Mouse (Mus musculus): Measurements from ENCODE around the gene Iars. TPM values are rescaled to one million over a fixed set of nuclear protein-coding genes. Genes with fewer than 3 reads are reported as not detected.

Iars gene
- polyA plus RNA-seq, 1 experiment, result 10.6 TPM

DNA sequence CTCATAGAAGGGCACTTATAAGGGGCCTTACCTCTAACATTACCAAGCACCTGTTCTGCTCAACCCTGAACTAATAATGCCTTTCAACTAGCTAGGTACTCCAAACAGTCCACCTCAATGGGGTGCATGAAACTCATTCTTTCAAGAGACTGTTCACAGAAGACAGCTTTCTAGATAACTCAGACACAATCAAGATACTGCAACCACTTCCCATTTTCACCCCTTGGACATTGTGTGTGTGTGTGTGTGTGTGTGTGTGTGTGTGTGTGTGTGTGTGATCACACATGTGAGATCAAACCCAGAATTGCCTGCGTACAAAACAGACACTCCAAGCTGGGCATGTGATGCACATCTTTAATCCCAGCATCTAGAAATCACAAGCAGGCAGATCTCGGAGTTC, 56.1 kb downstream of the Iars start:
- Histone ChIP-seq H3K27me3 (ENCODE audit: control insufficient read depth, insufficient read depth, low read length) (no peaks in the 10 kb centered on the region), H3K4me1 (ENCODE audit: control insufficient read depth, insufficient read depth, insufficient read length, low read length) (no peaks in the 10 kb centered on the region), H3K4me3 (ENCODE audit: low read depth, low read length) (no peak overlapping the region), H3K27ac (ENCODE audit: insufficient read depth, low read depth, low read length) (no peak overlapping the region), H3K36me3 (ENCODE audit: control insufficient read depth, insufficient read depth, low read length) (peaks cover 22% of the 10 kb centered on the region)
- TF ChIP-seq POLR2A (IDR thresholded peaks at IDR 0.05; ENCODE audit: low read depth, low read length) (no peak), CTCF (IDR thresholded peaks at IDR 0.05; ENCODE audit: extremely low read depth, insufficient read length, insufficient replicate concordance, low read depth, low read length) (no peak)
- 85% methylated on average over 2 of the region's 2 CpGs for whole genome bisulfite sequencing

DNA sequence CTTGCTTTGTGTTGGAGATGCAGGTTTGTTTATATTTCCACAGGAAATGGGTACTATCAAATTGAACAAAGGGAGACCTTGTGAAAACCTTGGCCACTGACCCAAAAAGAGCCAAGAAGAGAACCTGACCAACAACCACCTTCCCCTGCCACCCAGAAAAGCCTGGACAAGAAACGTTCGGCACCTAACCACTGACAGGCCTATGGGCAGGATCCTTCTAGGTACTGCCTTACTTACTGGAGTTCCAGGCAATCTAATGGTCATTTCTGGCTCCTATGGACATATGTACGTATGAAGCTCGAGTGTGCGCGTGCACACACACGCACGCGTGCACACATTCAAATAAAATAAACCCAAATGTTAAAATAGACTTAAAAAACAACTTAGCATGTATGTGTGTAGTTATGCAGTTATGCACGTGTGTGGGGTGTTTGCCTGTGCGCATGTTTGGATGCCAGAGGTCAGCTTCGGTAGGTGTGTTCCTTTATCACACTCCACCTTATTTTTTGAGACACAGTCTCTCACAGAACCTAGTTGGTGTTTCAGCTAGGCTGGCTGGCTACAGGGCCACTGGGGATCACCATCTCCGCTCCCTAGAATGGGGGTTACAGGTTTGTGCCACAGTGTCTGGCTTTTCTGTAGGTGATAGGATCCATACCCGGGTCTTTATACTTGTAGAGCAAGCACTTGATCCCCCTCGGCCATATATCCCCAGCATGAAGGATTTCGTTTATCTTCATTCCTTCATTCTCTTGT, 59.6 kb downstream of the Iars start:
- Histone ChIP-seq H3K4me1 (ENCODE audit: control insufficient read depth, insufficient read depth, insufficient read length, low read length) (no peaks in the 10 kb centered on the region), H3K4me3 (ENCODE audit: low read depth, low read length) (no peak overlapping the region), H3K36me3 (ENCODE audit: control insufficient read depth, insufficient read depth, low read length) (no peaks in the 10 kb centered on the region), H3K27ac (ENCODE audit: insufficient read depth, low read depth, low read length) (no peak overlapping the region), H3K27me3 (ENCODE audit: control insufficient read depth, insufficient read depth, low read length) (no peaks in the 10 kb centered on the region)
- 91% methylated on average over 16 of the region's 16 CpGs for WGBS
- TF ChIP-seq POLR2A (IDR thresholded peaks at IDR 0.05; ENCODE audit: low read depth, low read length), result no peak
- no peak for TF ChIP-seq CTCF (IDR thresholded peaks at IDR 0.05; ENCODE audit: extremely low read depth, insufficient read length, insufficient replicate concordance, low read depth, low read length)

GRCm38 (mm10) chr13:49756591-49756990, 74.7 kb downstream of the Iars start:
- H3K4me1 ChIP-seq (ENCODE audit: control insufficient read depth, insufficient read depth, insufficient read length, low read length), result no peaks in the 10 kb centered on the region
- no peak overlapping the region for H3K4me3 ChIP-seq (ENCODE audit: low read depth, low read length)
- no peak overlapping the region for H3K27ac ChIP-seq (ENCODE audit: insufficient read depth, low read depth, low read length)
- H3K36me3 ChIP-seq (ENCODE audit: control insufficient read depth, insufficient read depth, low read length), result no peaks in the 10 kb centered on the region
- no peak for TF ChIP-seq CTCF (IDR thresholded peaks at IDR 0.05; ENCODE audit: extremely low read depth, insufficient read length, insufficient replicate concordance, low read depth, low read length)
- TF ChIP-seq POLR2A (IDR thresholded peaks at IDR 0.05; ENCODE audit: low read depth, low read length), result no peak
- H3K27me3 ChIP-seq (ENCODE audit: control insufficient read depth, insufficient read depth, low read length), result no peaks in the 10 kb centered on the region
- 82% methylated on average over 9 of the region's 9 CpGs for WGBS

DNA sequence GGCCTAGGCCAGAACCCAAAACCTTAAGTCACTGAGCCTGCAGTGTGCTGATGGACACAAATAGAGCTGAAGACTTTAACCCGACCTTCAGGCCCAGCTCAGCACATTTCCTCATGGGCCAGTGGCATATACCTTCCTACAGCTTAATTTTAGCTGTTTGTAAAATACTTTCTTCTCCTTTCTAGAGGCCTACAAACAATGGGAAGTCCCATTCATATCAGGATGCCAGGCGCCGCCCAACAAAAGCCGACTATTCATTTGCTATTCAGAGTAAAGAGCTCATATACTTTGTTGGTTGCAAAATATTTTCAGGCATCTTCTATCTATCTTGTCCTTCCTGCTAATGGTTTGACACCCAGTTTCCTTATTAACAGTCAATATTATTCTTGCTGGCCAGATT, 76.1 kb downstream of the Iars start:
- 72% methylated on average over 4 of the region's 4 CpGs for WGBS
- TF ChIP-seq POLR2A (IDR thresholded peaks at IDR 0.05; ENCODE audit: low read depth, low read length) (no peak), CTCF (IDR thresholded peaks at IDR 0.05; ENCODE audit: extremely low read depth, insufficient read length, insufficient replicate concordance, low read depth, low read length) (no peak)
- no peaks in the 10 kb centered on the region for H3K36me3 ChIP-seq (ENCODE audit: control insufficient read depth, insufficient read depth, low read length)
- H3K4me1 ChIP-seq (ENCODE audit: control insufficient read depth, insufficient read depth, insufficient read length, low read length), result no peaks in the 10 kb centered on the region
- no peak overlapping the region for H3K27ac ChIP-seq (ENCODE audit: insufficient read depth, low read depth, low read length)
- no peak overlapping the region for H3K4me3 ChIP-seq (ENCODE audit: low read depth, low read length)
- no peaks in the 10 kb centered on the region for H3K27me3 ChIP-seq (ENCODE audit: control insufficient read depth, insufficient read depth, low read length)

GRCm38 (mm10) chr13:49760675-49761074, 78.8 kb downstream of the Iars start:
- no peaks in the 10 kb centered on the region for H3K36me3 ChIP-seq (ENCODE audit: control insufficient read depth, insufficient read depth, low read length)
- H3K27me3 ChIP-seq (ENCODE audit: control insufficient read depth, insufficient read depth, low read length), result no peaks in the 10 kb centered on the region
- no peak for TF ChIP-seq POLR2A (IDR thresholded peaks at IDR 0.05; ENCODE audit: low read depth, low read length)
- TF ChIP-seq CTCF (IDR thresholded peaks at IDR 0.05; ENCODE audit: extremely low read depth, insufficient read length, insufficient replicate concordance, low read depth, low read length), result no peak
- H3K4me1 ChIP-seq (ENCODE audit: control insufficient read depth, insufficient read depth, insufficient read length, low read length), result no peaks in the 10 kb centered on the region
- H3K4me3 ChIP-seq (ENCODE audit: low read depth, low read length), result no peak overlapping the region
- WGBS, result 16% methylated on average over 1 of the region's 1 CpGs
- H3K27ac ChIP-seq (ENCODE audit: insufficient read depth, low read depth, low read length), result no peak overlapping the region

DNA sequence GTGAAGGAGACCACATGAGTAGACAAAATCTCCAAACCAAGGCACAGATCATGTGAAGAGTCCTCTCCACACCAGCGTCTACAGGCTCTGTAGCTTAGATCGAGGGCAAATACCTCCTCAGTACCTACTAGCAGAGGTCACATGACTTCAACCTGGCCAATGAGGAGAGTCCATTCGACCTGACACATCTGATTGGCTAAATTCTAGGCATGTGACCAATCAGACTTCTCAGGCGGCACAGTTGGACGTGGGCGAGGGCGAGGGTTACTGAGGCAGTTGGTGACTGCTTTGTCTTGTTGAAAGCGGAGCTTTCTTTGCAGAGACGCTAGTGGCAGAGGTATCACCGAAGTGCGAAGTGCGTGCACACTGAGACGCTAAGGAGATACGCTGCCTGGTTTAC, 80.3 kb downstream of the Iars start:
- H3K4me3 ChIP-seq (ENCODE audit: low read depth, low read length), result no peak overlapping the region
- 87% methylated on average over 14 of the region's 14 CpGs for WGBS
- H3K27ac ChIP-seq (ENCODE audit: insufficient read depth, low read depth, low read length), result no peak overlapping the region
- no peak for TF ChIP-seq POLR2A (IDR thresholded peaks at IDR 0.05; ENCODE audit: low read depth, low read length)
- no peak for TF ChIP-seq CTCF (IDR thresholded peaks at IDR 0.05; ENCODE audit: extremely low read depth, insufficient read length, insufficient replicate concordance, low read depth, low read length)
- no peaks in the 10 kb centered on the region for H3K27me3 ChIP-seq (ENCODE audit: control insufficient read depth, insufficient read depth, low read length)
- no peaks in the 10 kb centered on the region for H3K4me1 ChIP-seq (ENCODE audit: control insufficient read depth, insufficient read depth, insufficient read length, low read length)
- no peaks in the 10 kb centered on the region for H3K36me3 ChIP-seq (ENCODE audit: control insufficient read depth, insufficient read depth, low read length)

DNA sequence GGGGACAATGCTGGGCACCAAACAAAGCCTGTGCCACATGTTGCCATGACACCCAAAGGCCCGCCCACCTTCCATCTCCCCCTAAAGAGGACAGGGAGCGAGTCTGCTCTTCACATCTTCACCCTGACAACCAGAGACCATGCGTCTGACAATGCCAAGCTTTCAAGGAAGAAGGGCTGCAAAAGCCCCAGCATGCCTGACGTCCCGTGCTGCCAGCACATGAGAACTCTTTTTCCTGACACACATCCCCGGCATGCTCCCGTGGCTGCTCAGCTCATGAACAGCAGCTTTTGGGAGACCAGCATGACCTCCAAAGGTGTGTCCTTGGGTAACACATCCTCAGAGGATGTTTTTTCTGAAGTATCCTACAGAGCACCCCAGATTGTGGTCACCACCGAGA, 83.4 kb downstream of the Iars start:
- Histone ChIP-seq H3K27ac (ENCODE audit: insufficient read depth, low read depth, low read length) (no peak overlapping the region), H3K4me3 (ENCODE audit: low read depth, low read length) (no peak overlapping the region), H3K36me3 (ENCODE audit: control insufficient read depth, insufficient read depth, low read length) (no peaks in the 10 kb centered on the region), H3K27me3 (ENCODE audit: control insufficient read depth, insufficient read depth, low read length) (no peaks in the 10 kb centered on the region), H3K4me1 (ENCODE audit: control insufficient read depth, insufficient read depth, insufficient read length, low read length) (no peaks in the 10 kb centered on the region)
- 89% methylated on average over 8 of the region's 8 CpGs for WGBS
- no peak for TF ChIP-seq CTCF (IDR thresholded peaks at IDR 0.05; ENCODE audit: extremely low read depth, insufficient read length, insufficient replicate concordance, low read depth, low read length)
- TF ChIP-seq POLR2A (IDR thresholded peaks at IDR 0.05; ENCODE audit: low read depth, low read length), result no peak

Measured in small intestine, adult 2 months (tissue).